In genomic region chr13:21168371-21169011, GRCm38 (mm10) we compare ENCODE assay signal across 8 mouse cellular contexts. TPM values are rescaled to one million over a fixed set of nuclear protein-coding genes. Genes with fewer than 3 reads are reported as not detected.
A peak's percentile ranks its signal among the peaks of the same experiment; 100 is the strongest.
DNase-seq lines count a peak whose midpoint lies in the region; ATAC-seq and TF ChIP-seq lines count a peak whose summit lies in the region.

No protein-coding gene starts in this region.

- H3K9ac ChIP-seq in forebrain, embryonic 12.5 days: peak overlapping the region; percentile 55; the same call in 1 of the 2 replicates
- peak overlapping the region; percentile 64 for H3K9ac ChIP-seq in stomach, embryonic 16.5 days (ENCODE audit: low read length)

- H3K4me3 ChIP-seq in testis, adult 2 months (ENCODE audit: control insufficient read depth, low read depth, low read length): peak overlapping the region; percentile 74
- peak overlapping the region; percentile 51 for H3K4me3 ChIP-seq in forebrain, embryonic 12.5 days (replicated peaks)
- H3K4me3 ChIP-seq in stomach, embryonic 16.5 days (replicated peaks; ENCODE audit: low read length): peak overlapping the region; percentile 59

- WGBS in forebrain, embryonic 12.5 days: under 1% methylated on average over 16 of the region's 16 CpGs
- WGBS in stomach, embryonic 16.5 days: under 1% methylated on average over 16 of the region's 16 CpGs

- H3K4me1 ChIP-seq in testis, adult 2 months (ENCODE audit: control insufficient read depth, insufficient read depth, low read length): peaks cover 10% of the 10 kb centered on the region
- H3K4me1 ChIP-seq in forebrain, embryonic 12.5 days: peaks cover 16% of the 10 kb centered on the region
- H3K4me1 ChIP-seq in stomach, embryonic 16.5 days (ENCODE audit: control insufficient read depth, insufficient read depth, low read length): peaks cover 7% of the 10 kb centered on the region

- peak overlapping the region; percentile 81 for H3K4me2 ChIP-seq in forebrain, embryonic 12.5 days
- peak overlapping the region; percentile 88 for H3K4me2 ChIP-seq in stomach, embryonic 16.5 days (ENCODE audit: low read depth, low read length)

- no peak overlapping the region for H3K27ac ChIP-seq in testis, adult 2 months (ENCODE audit: control insufficient read depth, insufficient read depth, low read depth, low read length)
- H3K27ac ChIP-seq in forebrain, embryonic 12.5 days: no peak overlapping the region
- H3K27ac ChIP-seq in stomach, embryonic 16.5 days (ENCODE audit: low read length): peak overlapping the region; percentile 36

- TF ChIP-seq POLR2A in testis, adult 2 months (IDR thresholded peaks at IDR 0.05; ENCODE audit: control insufficient read depth, low read depth, low read length): no peak

- no peaks in the 10 kb centered on the region for H3K27me3 ChIP-seq in testis, adult 2 months (ENCODE audit: control insufficient read depth, insufficient read depth, low read length)
- peaks cover 10% of the 10 kb centered on the region; the same call in 1 of the 2 replicates for H3K27me3 ChIP-seq in forebrain, embryonic 12.5 days
- H3K27me3 ChIP-seq in stomach, embryonic 16.5 days (ENCODE audit: control insufficient read depth, insufficient read depth, low read length): no peaks in the 10 kb centered on the region

- DNase-seq in testis, postnatal 10 days (ENCODE audit: low spot score): no peak
- DNase-seq in brain, adult 2 months (ENCODE audit: low read depth, low spot score): peak; percentile 72
- peak; percentile 49 for DNase-seq in kidney, adult 9 months
- peak; percentile 19 for DNase-seq in lung, postnatal 25 days (ENCODE audit: low spot score)
- no peak for DNase-seq in gastrocnemius, postnatal 25 days

- no peaks in the 10 kb centered on the region for H3K9me3 ChIP-seq in forebrain, embryonic 12.5 days
- no peaks in the 10 kb centered on the region for H3K9me3 ChIP-seq in stomach, embryonic 16.5 days (replicated peaks; ENCODE audit: control insufficient read depth, low read length)

- no peak for ATAC-seq in forebrain, embryonic 12.5 days (ENCODE audit: low FRiP score)
- ATAC-seq in stomach, embryonic 16.5 days (ENCODE audit: insufficient read depth, low FRiP score): no peak

- H3K36me3 ChIP-seq in testis, adult 2 months (ENCODE audit: control insufficient read depth, insufficient read depth, low read length): no peaks in the 10 kb centered on the region
- no peaks in the 10 kb centered on the region for H3K36me3 ChIP-seq in forebrain, embryonic 12.5 days (replicated peaks)
- H3K36me3 ChIP-seq in stomach, embryonic 16.5 days (ENCODE audit: control insufficient read depth, insufficient read depth, low read length): no peaks in the 10 kb centered on the region

- no peak for TF ChIP-seq CTCF in testis, adult 2 months (IDR thresholded peaks at IDR 0.05; ENCODE audit: control insufficient read depth, insufficient read depth, insufficient replicate concordance, low read depth, low read length)

RNA-seq across cellular contexts. Expression of gene Trim27, which starts 10.8 kb away (rescaled TPM):
- polyA plus RNA-seq in testis, adult 2 months (2012; rRNA removed): 142 and 149 TPM in 2 replicates
- polyA plus RNA-seq in forebrain, embryonic 12.5 days (2016; fragmentation: Nextera tagmentation; extraction: Ambion mirVana): 132 and 153 TPM in 2 replicates
- polyA plus RNA-seq in stomach, embryonic 16.5 days (2015; fragmentation: Nextera tagmentation; extraction: Ambion mirVana): 84.2 and 84.3 TPM in 2 replicates
- total RNA-seq in gastrocnemius, postnatal 25 days (2021): 10 to 100 TPM; 20.6 to 24.7 TPM

RNA-seq across cellular contexts. Expression of gene Olfr1368, which starts 22.8 kb away (rescaled TPM):
- 0.10 TPM in 1 of 2 replicates, not detected in the other for polyA plus RNA-seq in testis, adult 2 months (2012; rRNA removed)
- not detected in 2 replicates for polyA plus RNA-seq in forebrain, embryonic 12.5 days (2016; fragmentation: Nextera tagmentation; extraction: Ambion mirVana)
- not detected in 2 replicates for polyA plus RNA-seq in stomach, embryonic 16.5 days (2015; fragmentation: Nextera tagmentation; extraction: Ambion mirVana)
- total RNA-seq in gastrocnemius, postnatal 25 days (2021): not detected

RNA-seq across cellular contexts. Expression of gene Olfr263, which starts 39.1 kb away (rescaled TPM):
- not detected in 2 replicates for polyA plus RNA-seq in testis, adult 2 months (2012; rRNA removed)
- polyA plus RNA-seq in forebrain, embryonic 12.5 days (2016; fragmentation: Nextera tagmentation; extraction: Ambion mirVana): not detected in 2 replicates
- not detected in 2 replicates for polyA plus RNA-seq in stomach, embryonic 16.5 days (2015; fragmentation: Nextera tagmentation; extraction: Ambion mirVana)
- not detected for total RNA-seq in gastrocnemius, postnatal 25 days (2021)

RNA-seq across cellular contexts. Expression of gene Olfr1369-ps1, which starts 57.2 kb away (rescaled TPM):
- polyA plus RNA-seq in testis, adult 2 months (2012; rRNA removed): not detected in 2 replicates
- polyA plus RNA-seq in forebrain, embryonic 12.5 days (2016; fragmentation: Nextera tagmentation; extraction: Ambion mirVana): not detected in 2 replicates
- not detected in 2 replicates for polyA plus RNA-seq in stomach, embryonic 16.5 days (2015; fragmentation: Nextera tagmentation; extraction: Ambion mirVana)
- total RNA-seq in gastrocnemius, postnatal 25 days (2021): not detected

Comparison
In these comparisons a context has a peak if more than half of its experiments do, and no peak if none do; other contexts are left out.
1. DNase-seq: peak in brain, adult 2 months (single experiment), kidney, adult 9 months (single experiment) and lung, postnatal 25 days (single experiment); none in testis, postnatal 10 days (single experiment) and gastrocnemius, postnatal 25 days (single experiment).
2. Peak in every context shown above with its lines, with median percentiles within 50 percentile points of each other: H3K4me3 ChIP-seq.